Mouse (Mus musculus) lung, postnatal 0 days (tissue): ENCODE results near the gene Tigar.

Experiments used
- CTCF ChIP-seq: IDR thresholded peaks from 2 replicates; pipeline ENCODE4 v1.5.1; 2016; ENCODE audit warnings: antibody characterized with exemption, mild to moderate bottlenecking
- EP300 ChIP-seq: IDR thresholded peaks from 2 replicates; pipeline ENCODE4 v1.6.1; 2016; ENCODE audit warnings: antibody characterized with exemption, mild to moderate bottlenecking, control low read depth

DNA sequence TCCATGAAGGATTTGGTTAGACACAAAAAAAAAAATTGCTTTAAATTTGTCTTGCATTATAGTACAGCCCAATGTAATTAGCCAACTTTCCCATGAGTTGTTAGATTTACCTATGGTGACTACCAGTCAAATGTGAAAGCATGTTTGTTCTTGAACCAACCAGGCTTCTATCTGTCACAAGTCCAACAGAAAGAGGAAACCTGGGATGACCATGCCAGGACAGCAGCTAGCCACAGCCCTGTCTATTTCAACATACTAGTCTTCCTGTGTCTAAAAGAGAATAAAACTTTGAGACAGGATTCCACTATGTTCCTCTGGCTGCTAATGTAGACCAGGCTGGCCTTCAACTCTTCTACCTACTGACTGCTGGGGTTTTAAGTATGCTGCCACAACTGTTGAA is 1.9 kb downstream of the Tigar start:
- no peak for TF ChIP-seq CTCF
- TF ChIP-seq EP300 = no peak
